Mouse (Mus musculus) embryonic facial prominence, embryonic 12.5 days (tissue): ENCODE results near the gene Fbxw2. TPM values are rescaled to one million over a fixed set of nuclear protein-coding genes. Genes with fewer than 3 reads are reported as not detected.
"Not testable (repeated sequence)": the region's sequence is repeated elsewhere in the genome, so short reads cannot be mapped to it uniquely, and the experiment has no call there.

Source experiments
- ATAC-seq: fragments of 200-750 bp; cut with Nextera tagmentation; 2 replicates; pipeline ENCODE4 v1.8.0; 2017; ENCODE audit not compliant: insufficient number of reproducible peaks, insufficient read depth, low FRiP score, low TSS enrichment
- H3K27ac ChIP-seq: fragments of 300-500 bp; sonication (generic); 2 replicates; pipeline ENCODE4 v1.5.1; 2016; ENCODE audit warnings: mild to moderate bottlenecking
- H3K27me3 ChIP-seq: fragments of 300-500 bp; sonication (generic); 2 replicates; pipeline ENCODE4 v1.6.1; 2016; ENCODE audit warnings: mild to moderate bottlenecking, moderate library complexity
- H3K36me3 ChIP-seq: fragments of 300-500 bp; sonication (generic); 2 replicates; pipeline ENCODE4 v1.6.1; 2016; ENCODE audit warnings: mild to moderate bottlenecking
- H3K4me1 ChIP-seq: fragments of 300-500 bp; sonication (generic); 2 replicates; pipeline ENCODE4 v1.6.1; 2016
- H3K4me2 ChIP-seq: fragments of 300-500 bp; sonication (generic); replicated peaks from 2 replicates; pipeline ENCODE4 v1.6.1; 2016; ENCODE audit warnings: mild to moderate bottlenecking, moderate library complexity
- H3K4me3 ChIP-seq: fragments of 300-500 bp; sonication (generic); 2 replicates; pipeline ENCODE4 v1.5.1; 2016; ENCODE audit warnings: mild to moderate bottlenecking
- H3K9ac ChIP-seq: fragments of 300-500 bp; sonication (generic); 2 replicates; pipeline ENCODE4 v1.6.1; 2016; ENCODE audit warnings: mild to moderate bottlenecking, moderate library complexity
- H3K9me3 ChIP-seq: fragments of 300-500 bp; sonication (generic); 2 replicates; pipeline ENCODE4 v1.6.1; 2016; ENCODE audit warnings: mild to moderate bottlenecking, moderate library complexity
- WGBS: fragments of 180-500 bp; shearing (Covaris S2); methylation state at CpG from one replicate; pipeline ENCODE4 v1.1.7; 2016; 5-methylcytosine and 5-hydroxymethylcytosine counted together
- polyA plus RNA-seq: library from polyadenylated mRNA; unstranded; fragments of >200 nt; fragmentation: Nextera tagmentation; extraction: Ambion mirVana; gene quantifications from 2 replicates; pipeline ENCODE4 v1.2.1, GENCODE M21; 2016

The Fbxw2 gene
- polyA plus RNA-seq, 1 experiment from 2014 or later = 93.8 TPM

- H3K36me3 ChIP-seq = peaks cover 26% of the 10 kb centered on the region
- peak overlapping the region; percentile 68 for H3K4me2 ChIP-seq
- peak overlapping the region; percentile 90 for H3K4me3 ChIP-seq
- no peak for ATAC-seq
- peak overlapping the region; percentile 88 for H3K27ac ChIP-seq
- H3K4me1 ChIP-seq = peaks cover 35% of the 10 kb centered on the region
- 0 out of 2 replicates have a peak, but pooled peaks cover 5% of the 10 kb centered on the region for H3K9me3 ChIP-seq
- WGBS = 7% methylated on average over 6 of the region's 6 CpGs
- peak overlapping the region; percentile 88 for H3K9ac ChIP-seq
- no peaks in the 10 kb centered on the region for H3K27me3 ChIP-seq
Observed at GRCm38 (mm10) chr2:34770951-34771350, 55.2 kb downstream of the Fbxw2 start.

DNA sequence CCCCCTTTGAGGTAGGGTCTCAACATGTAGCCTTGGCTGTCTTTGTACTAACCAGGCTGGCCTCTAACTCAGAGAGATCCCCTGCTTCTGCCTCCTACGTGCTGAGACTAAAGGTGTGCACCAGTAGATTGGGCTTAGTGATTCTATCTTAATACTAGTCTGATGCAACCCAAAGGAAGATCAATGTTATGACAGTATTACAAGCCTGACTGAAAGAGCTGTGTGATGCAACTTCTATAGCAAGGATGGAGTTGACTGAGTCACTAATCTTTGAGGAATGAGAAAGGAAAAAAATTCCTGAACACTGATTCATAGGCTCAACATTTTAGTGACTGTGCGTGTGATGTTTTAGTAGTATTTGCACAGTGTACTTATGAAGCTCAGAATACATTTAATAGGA lies 56.1 kb downstream of the Fbxw2 start:
- H3K4me1 ChIP-seq = peaks cover 28% of the 10 kb centered on the region
- H3K4me3 ChIP-seq = no peak overlapping the region
- 91% methylated on average over 2 of the region's 2 CpGs for WGBS
- ATAC-seq = no peak
- H3K9ac ChIP-seq = no peak overlapping the region
- 0 out of 2 replicates have a peak, but pooled peaks cover 5% of the 10 kb centered on the region for H3K9me3 ChIP-seq
- H3K4me2 ChIP-seq = no peak overlapping the region; the same call in 1 of the 2 replicates
- no peak overlapping the region for H3K27ac ChIP-seq
- no peaks in the 10 kb centered on the region for H3K27me3 ChIP-seq
- H3K36me3 ChIP-seq = peaks cover 17% of the 10 kb centered on the region

- Histone ChIP-seq H3K4me3 (no peak overlapping the region), H3K27ac (no peak overlapping the region), H3K4me1 (no peaks in the 10 kb centered on the region), H3K9ac (no peak overlapping the region), H3K36me3 (no peaks in the 10 kb centered on the region), H3K4me2 (no peak overlapping the region), H3K27me3 (no peaks in the 10 kb centered on the region), H3K9me3 (0 out of 2 replicates have a peak, but pooled peaks cover 5% of the 10 kb centered on the region)
- no peak for ATAC-seq
- 70% methylated on average over 11 of the region's 12 CpGs for WGBS
Observed at GRCm38 (mm10) chr2:34764801-34765200, 61.3 kb downstream of the Fbxw2 start.

- no peak overlapping the region for H3K9ac ChIP-seq
- no peak overlapping the region for H3K27ac ChIP-seq
- no peak overlapping the region for H3K4me3 ChIP-seq
- ATAC-seq = no peak
- no peaks in the 10 kb centered on the region for H3K27me3 ChIP-seq
- 0 out of 2 replicates have a peak, but pooled peaks cover 5% of the 10 kb centered on the region for H3K9me3 ChIP-seq
- no peak overlapping the region for H3K4me2 ChIP-seq
- H3K4me1 ChIP-seq = no peaks in the 10 kb centered on the region
- no peaks in the 10 kb centered on the region for H3K36me3 ChIP-seq
- 56% methylated on average over 2 of the region's 2 CpGs for WGBS
Observed at GRCm38 (mm10) chr2:34762872-34763271, 63.2 kb downstream of the Fbxw2 start.

DNA sequence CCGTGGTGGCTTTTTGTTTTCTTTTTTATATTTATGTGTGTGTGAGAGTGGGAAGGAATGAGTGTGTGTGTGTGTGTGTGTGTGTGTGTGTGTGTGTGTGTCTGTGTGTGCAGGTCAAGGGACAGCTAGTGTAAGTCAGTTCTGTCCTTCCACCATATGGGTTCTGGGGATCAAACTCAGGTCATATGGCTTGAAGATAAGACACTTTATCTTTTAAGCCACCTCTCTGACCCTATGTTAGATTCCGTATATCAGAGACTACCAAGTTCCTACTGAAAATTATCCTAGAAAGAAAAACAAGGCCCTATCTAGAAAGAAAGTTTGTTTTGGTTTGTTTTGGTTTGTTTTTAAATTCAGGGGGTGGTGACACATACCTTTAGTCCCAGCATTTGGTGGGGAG lies 63.9 kb downstream of the Fbxw2 start:
- Histone ChIP-seq H3K36me3 (no peaks in the 10 kb centered on the region), H3K4me1 (no peaks in the 10 kb centered on the region), H3K9me3 (0 out of 2 replicates have a peak, but pooled peaks cover 2% of the 10 kb centered on the region), H3K4me3 (no peak overlapping the region), H3K9ac (no peak overlapping the region), H3K27me3 (no peaks in the 10 kb centered on the region), H3K27ac (no peak overlapping the region), H3K4me2 (no peak overlapping the region)
- ATAC-seq = no peak
- 80% methylated on average over 2 of the region's 2 CpGs for WGBS

DNA sequence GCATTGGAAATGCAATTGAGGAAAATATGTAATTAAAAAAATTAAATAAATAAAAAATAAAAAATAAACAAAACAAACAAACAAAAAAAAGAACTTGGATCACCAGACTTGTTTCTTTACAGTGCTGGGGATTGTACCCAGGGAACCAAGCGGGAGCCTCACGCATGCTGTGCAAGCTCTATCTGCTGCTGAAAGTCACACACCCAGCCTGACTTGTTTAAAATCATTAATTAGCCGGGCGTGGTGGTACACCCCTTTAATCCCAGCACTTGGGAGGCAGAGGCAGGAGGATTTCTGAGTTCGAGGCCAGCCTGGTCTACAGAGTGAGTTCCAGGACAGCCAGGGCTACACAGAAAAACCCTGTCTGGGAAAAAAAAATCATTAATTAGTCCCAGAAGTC lies 64.8 kb downstream of the Fbxw2 start:
- 91% methylated on average over 5 of the region's 5 CpGs for WGBS
- not testable (repeated sequence) for H3K4me2 ChIP-seq, H3K9me3 ChIP-seq, H3K27me3 ChIP-seq, H3K4me1 ChIP-seq, H3K9ac ChIP-seq, H3K36me3 ChIP-seq, H3K4me3 ChIP-seq, H3K27ac ChIP-seq, ATAC-seq

DNA sequence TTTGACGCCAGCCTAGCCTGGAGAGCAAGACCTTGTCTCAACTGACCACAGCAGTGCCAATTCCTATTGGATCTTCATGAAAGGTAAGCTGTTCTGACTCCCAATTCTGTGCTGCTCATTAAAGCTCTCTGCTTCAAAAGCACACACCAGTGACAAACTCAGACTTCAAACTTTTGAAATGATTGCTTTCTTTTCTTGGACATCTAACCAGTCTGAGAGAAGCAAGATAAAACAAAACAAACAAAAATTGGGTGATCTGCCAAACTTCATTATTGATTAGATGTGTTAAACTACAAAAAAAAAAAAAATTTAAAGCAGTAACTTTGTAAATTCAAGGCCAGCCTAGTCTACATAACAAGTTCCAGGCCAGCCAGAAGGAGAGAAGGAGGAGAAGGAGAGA lies 68.8 kb downstream of the Fbxw2 start:
- no peak overlapping the region for H3K9ac ChIP-seq
- no peaks in the 10 kb centered on the region for H3K27me3 ChIP-seq
- no peak overlapping the region for H3K4me3 ChIP-seq
- H3K4me2 ChIP-seq = no peak overlapping the region
- H3K9me3 ChIP-seq = no peaks in the 10 kb centered on the region
- H3K27ac ChIP-seq = no peak overlapping the region
- H3K36me3 ChIP-seq = no peaks in the 10 kb centered on the region
- H3K4me1 ChIP-seq = peaks cover 2% of the 10 kb centered on the region; the same call in 1 of the 2 replicates
- no peak for ATAC-seq
- WGBS = 71% methylated on average over 1 of the region's 1 CpGs

DNA sequence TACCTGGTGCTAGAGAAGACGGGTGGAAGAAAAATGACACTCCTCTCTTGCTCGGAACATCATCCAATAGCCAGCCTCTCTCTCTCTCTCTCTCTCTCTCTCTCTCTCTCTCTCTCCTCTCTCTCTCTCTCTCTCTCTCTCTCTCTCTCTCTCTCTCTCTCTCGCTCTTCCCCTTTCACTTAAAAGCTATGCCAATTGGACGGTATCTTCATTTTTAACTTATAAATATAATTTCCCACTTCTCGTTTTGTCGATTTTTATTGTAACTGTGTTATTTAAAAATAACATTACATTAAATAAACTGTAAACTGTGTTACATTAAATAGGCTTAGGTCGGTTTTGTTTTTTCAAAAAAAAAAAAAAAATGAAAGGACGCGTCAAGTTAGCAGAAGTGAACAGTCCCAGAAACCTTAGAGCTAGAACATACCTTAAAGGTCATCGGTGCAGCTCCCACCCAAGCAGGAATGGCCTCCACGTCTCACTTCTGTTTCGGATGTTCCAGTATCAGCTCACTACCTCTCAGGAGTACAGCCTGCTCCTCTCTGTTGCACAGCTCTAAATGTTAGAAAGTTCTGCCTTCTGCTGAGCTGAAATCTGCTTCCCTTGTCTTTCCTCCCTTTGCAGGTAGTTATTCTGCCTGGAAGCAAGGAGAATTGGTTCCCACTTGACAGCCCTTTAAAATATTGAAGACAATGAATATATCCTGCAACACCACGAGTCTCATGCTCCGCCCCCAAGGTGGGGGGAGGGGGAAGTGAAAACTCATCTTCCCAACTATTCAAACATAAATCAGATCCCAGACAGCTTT lies 71.4 kb downstream of the Fbxw2 start, which contains the start of gene Gapvd1:
TSS of gene Gapvd1 (minus strand) at position 682 of the 808 bp plus-strand sequence.
- Histone ChIP-seq H3K9ac (peak within 1 kb of the TSS; percentile 96), H3K36me3 (no peaks in the 10 kb centered on the region), H3K4me1 (peaks cover 3% of the 10 kb centered on the region; the same call in 1 of the 2 replicates), H3K27me3 (no peaks in the 10 kb centered on the region), H3K4me3 (peak within 1 kb of the TSS; percentile 95), H3K9me3 (no peaks in the 10 kb centered on the region), H3K27ac (peak within 1 kb of the TSS; percentile 94), H3K4me2 (peak within 1 kb of the TSS; percentile 63)
- ATAC-seq = peak; percentile 53; the same call in 1 of the 2 replicates
- WGBS = 2% methylated on average over 13 of the region's 14 CpGs

Other genes starting within 250 kb of the Fbxw2 start
- gene Gapvd1, start 71.1 kb downstream of the Fbxw2 start, polyA plus RNA-seq = 97.6 and 108 TPM in 2 replicates
- 874 and 888 TPM in 2 replicates for gene Hspa5, start 54.3 kb downstream of the Fbxw2 start, polyA plus RNA-seq
- 31.0 and 33.7 TPM in 2 replicates for gene Rabepk, start 26.4 kb downstream of the Fbxw2 start, polyA plus RNA-seq
- 0.13 TPM in 1 of 2 replicates, not detected in the other for gene Gm34653, start 6.7 kb upstream of the Fbxw2 start, polyA plus RNA-seq
- gene Cutal, start 48.1 kb upstream of the Fbxw2 start, polyA plus RNA-seq = not detected in 2 replicates
- 99.5 TPM in 2 replicates for gene Psmd5, start 48.7 kb upstream of the Fbxw2 start, polyA plus RNA-seq
- gene Phf19, start 87.7 kb upstream of the Fbxw2 start, polyA plus RNA-seq = 1.7 and 2.3 TPM in 2 replicates
- 1.8 and 2.2 TPM in 2 replicates for gene Traf1, start 135.5 kb upstream of the Fbxw2 start, polyA plus RNA-seq
- gene Hc, start 235.1 kb upstream of the Fbxw2 start, polyA plus RNA-seq = 0.10 and 0.25 TPM in 2 replicates